Mouse (Mus musculus): Measurements from ENCODE around the gene Gapdhs.
"Not testable (repeated sequence)": the region's sequence is repeated elsewhere in the genome, so short reads cannot be mapped to it uniquely, and the experiment has no call there.

Gapdhs gene

DNA sequence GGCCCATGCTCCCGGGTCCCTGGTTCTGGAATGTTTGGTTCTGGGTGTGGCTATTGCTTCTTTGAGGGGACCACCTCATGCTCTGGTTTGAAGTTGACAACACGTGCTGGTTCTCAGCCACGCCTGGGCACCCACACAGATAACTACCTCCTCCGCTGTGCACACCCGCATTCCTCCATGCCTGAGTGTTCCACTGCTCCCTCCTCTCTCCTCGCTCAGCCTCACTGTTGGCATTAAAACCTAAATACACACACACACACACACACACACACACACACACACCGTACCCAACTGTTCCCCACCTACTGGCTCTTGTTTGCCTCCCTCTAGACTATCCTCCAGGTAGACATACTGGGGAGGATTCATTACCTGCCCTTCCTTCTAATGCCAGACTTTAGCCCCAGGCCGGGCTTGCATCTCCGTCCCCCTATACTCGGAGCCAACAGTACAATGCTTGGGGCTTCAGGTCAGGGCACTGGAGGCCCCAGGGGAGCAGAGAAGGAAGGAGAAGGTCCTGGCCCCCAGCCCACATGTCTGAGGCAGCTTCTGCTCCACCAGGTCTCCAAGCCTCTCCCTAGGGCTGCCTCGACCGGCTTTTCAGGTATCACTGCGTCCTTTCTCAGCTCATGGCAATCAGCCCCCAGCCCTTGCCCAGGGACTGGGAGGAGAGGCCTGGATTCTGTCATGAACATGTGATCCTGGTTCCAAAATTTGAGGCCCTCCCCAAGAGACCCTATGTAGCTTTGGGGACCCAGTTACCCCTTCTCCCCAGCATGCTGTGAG lies 6.5 kb upstream of the Gapdhs start:
- in situ Hi-C loops (cut with MboI; ENCODE audit: unreplicated experiment in 2 of 2) = loop anchor here in 1 of 2 experiments (25.0 kb wide), 1 partner anchor 88 kb away; the partner anchor contains the start of genes Haus5, Pmis2 and Rbm42

DNA sequence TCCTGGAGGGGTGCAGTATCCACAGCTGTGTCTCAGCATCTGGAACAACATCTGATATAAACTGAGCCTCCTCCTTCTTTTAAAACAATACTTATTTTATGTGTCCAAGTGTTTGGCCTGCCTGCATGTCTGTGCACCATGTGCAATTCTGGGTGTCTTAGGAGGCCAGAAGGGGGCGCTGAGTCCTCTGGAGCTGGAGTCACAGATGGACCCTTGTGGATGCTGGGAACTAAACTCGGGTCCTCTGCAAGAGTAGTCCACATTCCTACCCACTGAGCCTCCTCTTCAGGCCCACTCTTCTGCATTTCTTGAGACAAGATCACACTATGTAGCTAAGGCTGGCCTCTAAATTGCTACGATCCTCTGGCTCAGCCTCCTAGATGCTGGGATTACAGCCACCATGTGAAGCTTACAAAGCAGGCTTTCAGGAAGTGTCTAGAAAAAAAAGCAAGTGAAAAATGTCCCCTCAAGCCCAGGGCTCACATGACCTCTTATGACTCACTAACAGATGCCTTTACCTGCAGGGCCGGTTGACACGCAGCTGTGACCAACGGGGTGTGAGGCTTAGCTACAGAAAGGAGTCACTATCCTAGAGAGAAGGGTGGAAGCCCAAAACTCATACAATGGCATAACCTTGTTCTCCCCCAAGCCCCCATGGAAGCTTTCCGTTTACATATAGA lies 4.2 kb upstream of the Gapdhs start:
- in situ Hi-C loops (cut with MboI; ENCODE audit: unreplicated experiment in 2 of 2) = no loop called here

DNA sequence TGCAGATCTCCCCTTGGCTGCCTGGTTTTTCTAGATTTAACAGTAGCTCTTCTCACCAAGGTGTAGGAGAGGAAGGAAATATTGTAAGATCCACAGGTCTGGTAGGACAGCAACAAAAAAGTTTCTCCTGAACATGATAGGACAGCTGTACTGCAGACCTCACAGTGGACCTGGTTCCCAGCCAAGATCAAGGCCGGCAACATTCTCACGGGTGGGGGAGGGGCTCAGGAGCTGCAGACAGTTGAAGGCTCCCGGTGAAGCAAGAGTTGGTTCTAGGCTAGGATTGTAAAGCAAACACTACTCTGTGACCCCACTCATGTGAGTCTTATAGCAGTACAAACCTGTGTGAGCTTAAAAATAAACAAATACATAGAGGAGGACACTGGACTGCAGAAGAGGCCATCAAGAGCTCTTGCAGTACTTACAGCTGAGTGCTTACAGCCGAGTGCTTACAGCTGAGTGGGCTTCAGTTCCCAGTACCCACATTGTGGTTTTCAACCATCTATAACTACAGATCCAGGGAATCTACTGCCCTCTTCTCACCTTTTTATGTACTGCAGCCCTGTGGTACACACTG lies 629 bp upstream of the Gapdhs start:
- in situ Hi-C loops (cut with MboI; ENCODE audit: unreplicated experiment in 2 of 2) = no loop called here

DNA sequence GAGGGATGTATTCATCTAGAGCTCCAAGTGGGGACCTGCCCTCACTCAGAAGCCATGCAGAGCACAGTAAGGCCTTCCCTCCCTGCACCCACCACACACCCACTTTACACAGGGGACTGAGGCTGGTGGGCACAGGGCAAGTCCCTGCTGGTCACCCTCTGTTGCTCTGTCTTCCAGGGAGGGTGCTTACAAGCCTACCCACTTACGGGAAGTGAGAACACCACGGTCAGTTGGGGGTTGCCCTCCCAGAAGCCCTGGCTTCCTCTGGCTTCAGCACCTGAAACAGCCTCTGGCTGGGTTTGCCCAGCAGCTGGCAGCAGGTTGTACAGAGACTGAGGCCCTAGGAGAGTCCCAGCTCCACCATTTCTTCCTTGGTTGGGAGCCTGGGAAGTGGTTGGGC lies 911 bp downstream of the Gapdhs start:
- in situ Hi-C loops (cut with MboI; ENCODE audit: unreplicated experiment in 2 of 2) = not testable (repeated sequence)

DNA sequence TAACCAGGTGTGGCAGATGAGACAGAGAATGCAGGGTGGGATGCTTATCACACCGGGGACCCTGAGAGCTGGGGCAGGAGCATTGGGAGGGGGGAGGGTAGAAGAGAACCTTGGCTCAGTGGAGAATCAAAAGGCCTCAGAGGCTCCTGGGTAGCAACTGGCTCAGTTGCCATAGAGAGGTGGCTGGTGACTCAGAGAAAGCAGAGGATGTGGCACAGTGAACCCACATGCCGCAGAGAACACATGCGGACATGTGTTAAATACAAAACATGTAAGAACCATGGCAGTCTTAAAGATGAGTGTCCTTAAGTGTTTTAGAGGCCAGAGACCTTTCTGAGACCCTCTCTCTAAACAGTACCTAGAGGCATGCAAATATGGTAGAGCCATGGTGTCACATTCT lies 7.3 kb downstream of the Gapdhs start:
- in situ Hi-C loops (cut with MboI; ENCODE audit: unreplicated experiment in 2 of 2) = no loop called here

DNA sequence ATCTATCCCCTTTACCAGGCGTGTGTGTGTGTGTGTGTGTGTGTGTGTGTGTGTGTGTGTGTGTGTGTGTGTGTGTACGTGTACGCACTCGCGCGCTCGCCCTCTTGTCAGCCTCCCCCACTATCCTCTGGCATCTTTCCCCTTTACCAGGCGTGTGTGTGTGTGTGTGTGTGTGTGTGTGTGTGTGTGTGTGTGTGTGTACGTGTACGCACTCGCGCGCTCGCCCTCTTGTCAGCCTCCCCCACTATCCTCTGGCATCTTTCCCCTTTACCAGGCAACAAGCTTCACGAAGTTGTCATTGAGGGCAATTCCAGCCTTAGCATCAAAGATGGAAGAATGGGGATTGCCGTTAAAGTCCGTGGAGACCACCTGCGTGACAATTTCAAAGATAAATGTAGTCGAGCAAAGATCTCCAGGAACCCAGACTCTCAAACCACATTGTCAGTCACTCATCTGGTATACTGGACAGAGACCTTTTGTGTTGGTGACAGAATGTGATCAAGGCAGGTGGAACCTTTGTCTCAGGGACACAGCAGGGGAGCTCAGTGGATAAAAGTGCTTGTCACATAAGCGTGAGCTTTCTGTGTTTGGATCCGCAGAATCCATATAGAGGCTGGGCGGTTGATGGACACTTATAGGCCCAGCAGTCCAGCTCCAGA lies 13.3 kb downstream of the Gapdhs start:
- in situ Hi-C loops (cut with MboI; ENCODE audit: unreplicated experiment in 2 of 2) = not testable (repeated sequence)

DNA sequence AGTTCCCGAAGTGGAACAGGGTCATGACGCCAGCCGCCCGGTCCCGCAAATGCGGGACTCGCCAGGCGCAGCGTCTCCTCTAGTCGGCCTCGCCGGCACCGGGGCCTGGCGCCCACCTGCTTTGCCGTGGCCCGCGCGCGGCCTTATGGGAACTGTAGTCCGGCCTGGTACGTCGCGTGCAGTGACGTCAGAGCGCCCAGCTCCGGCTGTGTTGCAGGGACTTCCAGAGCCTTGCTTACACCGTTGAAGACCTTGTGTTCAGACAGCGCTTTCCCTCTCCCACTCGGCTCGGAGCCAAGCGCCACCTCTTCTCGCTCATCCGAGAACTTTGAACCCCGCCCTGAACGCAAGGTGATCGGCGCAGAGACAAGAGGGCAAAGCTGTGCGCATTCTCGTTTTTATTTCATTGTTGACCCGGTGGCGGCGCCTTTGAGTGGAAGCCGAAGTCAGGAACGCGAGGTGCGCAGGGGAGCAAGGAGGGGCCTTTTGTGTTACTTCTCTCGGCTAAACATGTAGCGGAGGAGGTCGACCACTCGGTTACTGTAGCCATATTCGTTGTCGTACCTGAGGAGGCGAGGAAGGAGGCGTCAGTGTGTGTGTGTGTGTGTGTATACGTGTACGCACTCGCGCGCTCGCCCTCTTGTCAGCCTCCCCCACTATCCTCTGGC lies 14.0 kb downstream of the Gapdhs start, which contains the start of gene Tmem147:
Gene Tmem147 (minus strand): TSS at position 145 of the 668 bp plus-strand sequence.
- in situ Hi-C loops (cut with MboI; ENCODE audit: unreplicated experiment in 2 of 2) = no loop called here

DNA sequence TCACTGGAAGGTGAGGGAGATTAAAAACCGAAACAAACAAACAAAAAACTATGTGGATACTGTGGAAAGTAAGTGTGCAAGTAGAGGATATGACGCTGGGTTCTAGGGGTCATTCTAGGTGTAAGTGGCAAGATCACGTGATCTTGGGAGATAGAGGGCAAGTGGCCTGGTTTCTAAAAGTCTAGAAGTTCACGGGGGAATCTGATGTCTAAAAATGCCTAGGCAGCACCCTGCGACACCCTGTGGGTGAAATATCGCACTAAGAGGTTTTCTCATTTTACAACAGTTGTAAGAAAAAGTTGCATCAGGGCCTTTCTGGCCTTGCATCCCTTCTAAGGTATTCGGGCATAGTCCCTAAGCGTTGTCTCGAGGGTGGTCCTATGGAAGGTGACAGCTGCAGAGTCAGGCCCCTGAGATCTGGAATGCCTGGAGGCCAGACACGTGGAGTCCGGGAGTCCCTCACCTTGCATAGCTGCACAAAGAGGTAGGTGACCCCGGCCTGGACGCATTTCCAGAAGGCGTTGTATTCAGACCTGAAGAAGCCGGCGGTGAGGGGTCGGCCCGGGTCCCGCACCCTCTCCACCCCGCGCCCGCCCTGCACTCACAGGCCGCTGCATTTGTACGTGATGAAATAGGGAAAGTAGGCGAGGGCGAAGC lies 14.6 kb downstream of the Gapdhs start:
- in situ Hi-C loops (cut with MboI; ENCODE audit: unreplicated experiment in 2 of 2) = no loop called here

DNA sequence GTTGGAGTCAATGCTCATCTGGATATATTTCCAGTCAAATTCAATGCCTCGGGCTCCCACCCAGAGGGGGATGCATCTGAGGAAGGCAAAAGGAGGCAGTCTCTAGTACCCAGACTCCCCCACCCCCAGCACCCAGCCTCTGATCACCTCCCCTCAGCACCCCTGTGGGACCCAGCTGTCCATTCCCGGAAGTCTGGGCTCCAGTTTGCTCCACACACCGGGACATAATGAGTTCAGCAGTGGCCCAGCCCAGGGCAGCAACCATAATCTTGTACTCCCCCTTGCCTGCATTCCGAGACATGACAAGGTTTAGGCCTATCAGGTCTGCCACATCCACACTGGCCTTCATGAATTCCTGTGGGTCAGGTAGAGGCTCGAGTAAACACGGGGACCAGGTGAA lies 15.3 kb downstream of the Gapdhs start:
- in situ Hi-C loops (cut with MboI; ENCODE audit: unreplicated experiment in 2 of 2) = no loop called here

DNA sequence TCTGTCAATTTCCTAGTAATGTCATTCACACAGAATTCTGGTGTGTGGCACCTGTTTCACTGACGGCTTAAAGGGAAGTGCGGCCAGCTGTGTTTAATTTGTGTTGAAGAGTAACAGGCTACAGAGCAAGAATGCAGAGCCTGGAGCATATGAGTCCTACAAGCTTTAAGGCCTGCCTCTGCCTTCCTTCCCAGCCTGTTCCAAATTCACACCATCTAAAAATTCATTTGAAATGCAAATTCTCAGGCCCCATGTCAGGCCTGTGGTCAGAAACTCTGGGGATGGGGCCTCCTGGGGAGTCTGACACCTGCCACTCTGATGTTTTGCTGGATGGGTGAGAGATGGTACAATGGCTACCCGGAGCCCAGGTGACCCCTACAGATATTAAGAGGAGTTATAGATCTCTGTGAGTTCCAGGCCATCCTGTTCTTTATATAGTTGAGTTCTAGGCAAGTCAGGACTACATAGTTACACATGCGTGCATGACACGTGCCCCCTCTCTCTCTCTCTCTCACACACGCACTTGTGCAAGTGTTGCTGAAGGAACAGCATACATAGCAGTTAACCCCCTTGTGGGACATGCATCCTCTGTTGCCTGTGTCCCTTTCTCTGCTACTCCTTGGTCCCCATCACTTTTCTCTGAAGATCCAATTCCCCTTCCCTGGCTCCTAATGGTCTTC lies 20.1 kb downstream of the Gapdhs start:
- in situ Hi-C loops (cut with MboI; ENCODE audit: unreplicated experiment in 2 of 2) = no loop called here

DNA sequence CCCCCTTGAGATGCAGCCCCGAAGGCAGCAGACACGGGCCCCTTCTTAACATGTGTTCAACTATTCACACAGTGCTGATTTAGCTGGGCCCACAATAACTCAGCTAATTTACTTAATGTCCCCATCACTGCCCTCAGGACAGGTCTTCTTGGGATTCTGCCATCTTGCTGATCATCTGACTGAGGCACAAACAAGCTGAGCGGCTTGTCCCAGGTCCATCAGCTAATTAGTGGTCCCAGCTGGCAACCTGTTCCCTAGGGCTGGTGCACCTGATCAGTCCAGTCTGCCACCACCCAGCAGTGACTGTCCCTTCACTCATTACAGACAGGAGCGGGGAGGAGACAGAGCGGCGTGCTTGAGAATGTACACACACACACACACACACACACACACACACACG lies 22.2 kb downstream of the Gapdhs start:
- in situ Hi-C loops (cut with MboI; ENCODE audit: unreplicated experiment in 2 of 2) = no loop called here

DNA sequence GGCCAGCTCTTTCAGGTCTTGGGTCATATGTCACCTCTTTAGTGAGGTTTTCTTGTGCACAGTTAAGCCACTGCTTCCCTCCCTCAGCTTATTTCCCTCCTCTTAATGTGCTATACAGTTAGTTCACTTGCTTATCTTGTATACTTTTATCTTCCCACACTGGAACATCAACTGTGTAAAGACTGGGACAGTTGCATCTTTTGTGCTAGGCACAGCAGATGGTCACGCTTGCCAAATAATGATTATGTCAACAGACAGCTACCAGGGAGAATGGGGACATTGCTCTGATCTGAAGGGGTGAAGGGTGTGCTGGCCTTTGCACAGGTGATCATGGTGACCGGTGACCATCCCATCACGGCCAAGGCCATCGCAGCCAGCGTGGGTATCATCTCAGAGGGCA lies 23.8 kb downstream of the Gapdhs start:
- in situ Hi-C loops (cut with MboI; ENCODE audit: unreplicated experiment in 2 of 2) = no loop called here

DNA sequence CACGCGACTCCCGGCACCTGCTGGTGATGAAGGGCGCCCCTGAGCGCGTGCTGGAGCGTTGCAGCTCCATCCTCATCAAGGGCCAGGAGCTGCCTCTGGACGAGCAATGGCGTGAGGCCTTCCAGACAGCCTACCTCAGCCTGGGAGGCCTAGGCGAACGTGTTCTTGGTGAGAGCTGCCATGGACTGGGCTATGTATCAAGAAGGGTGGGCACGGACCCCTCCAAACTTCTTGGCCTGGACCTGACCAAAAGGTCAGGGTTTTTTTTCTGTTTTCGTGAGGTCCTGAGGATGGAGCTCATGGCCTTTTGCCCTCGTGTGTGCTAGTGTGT lies 25.8 kb downstream of the Gapdhs start:
- in situ Hi-C loops (cut with MboI; ENCODE audit: unreplicated experiment in 2 of 2) = no loop called here

DNA sequence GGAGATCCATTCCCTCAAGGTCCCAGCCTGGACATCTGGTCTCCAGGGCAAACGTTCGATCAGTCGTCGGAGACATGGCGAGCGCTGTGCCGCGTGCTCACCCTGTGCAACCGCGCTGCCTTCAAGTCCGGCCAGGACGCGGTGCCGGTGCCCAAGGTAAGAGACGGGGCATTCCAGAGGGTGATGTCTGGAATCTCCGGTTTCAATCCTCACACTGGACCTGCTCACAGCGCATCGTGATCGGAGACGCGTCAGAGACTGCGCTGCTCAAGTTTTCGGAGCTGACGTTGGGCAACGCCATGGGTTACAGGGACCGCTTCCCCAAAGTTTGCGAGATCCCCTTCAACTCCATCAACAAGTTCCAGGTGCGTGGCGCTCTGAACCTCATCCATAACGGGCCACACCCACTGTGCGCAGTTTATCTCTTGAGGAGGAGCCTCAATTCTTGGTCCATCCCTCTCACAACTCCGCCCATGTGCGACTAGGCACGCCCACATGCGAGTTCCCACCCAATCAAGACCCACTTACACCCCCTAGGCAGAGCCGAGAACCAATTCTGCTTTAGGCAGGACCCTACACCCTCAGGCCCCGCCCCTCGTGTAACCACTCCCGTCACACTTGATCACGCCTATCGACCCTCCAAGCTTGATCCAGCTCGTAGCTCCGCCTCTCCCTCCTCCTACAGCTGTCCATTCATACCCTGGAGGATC lies 26.3 kb downstream of the Gapdhs start:
- in situ Hi-C loops (cut with MboI; ENCODE audit: unreplicated experiment in 2 of 2) = no loop called here

DNA sequence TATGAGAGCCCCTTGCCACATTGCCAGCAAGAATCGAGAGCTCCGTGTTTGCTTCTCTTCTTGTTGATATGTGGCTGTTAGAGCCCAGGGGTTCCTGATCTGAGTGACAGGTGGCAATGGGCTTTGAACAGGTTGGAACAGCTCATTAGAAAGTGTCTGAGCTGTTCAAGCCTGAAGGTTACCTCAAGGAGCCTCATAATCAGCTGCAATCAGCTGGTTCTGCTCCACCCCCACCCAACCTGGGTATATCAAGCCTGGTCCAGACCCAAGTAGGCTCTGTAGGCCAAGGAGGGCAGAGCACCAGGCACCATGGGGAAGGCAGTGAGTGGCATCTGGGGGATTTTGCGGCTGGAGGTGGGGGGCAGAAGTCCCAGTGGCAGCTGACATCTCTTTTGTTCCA lies 31.5 kb downstream of the Gapdhs start, which contains the start of gene Atp4a:
Gene Atp4a (plus strand): TSS at position 268 of the 400 bp plus-strand sequence.
- in situ Hi-C loops (cut with MboI; ENCODE audit: unreplicated experiment in 2 of 2) = no loop called here

DNA sequence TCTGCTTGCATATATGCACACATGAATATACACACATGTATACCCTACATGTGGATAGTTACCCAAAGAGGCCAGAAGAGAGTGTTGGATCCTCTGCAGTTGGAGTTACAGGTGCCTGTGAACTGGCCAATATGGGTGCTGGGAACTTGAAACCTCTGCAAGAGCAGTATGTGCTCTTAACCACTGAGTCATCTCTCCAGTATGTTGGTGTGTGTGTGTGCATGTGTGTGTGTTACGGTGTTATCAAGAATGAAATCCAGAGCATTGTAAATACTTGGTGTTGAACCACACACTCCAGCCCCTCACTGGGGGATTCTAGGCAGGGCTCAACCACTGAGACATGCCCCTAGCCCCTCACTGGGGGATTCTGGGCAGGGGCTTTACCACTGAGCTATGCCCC lies 36.0 kb downstream of the Gapdhs start:
- in situ Hi-C loops (cut with MboI; ENCODE audit: unreplicated experiment in 2 of 2) = no loop called here

DNA sequence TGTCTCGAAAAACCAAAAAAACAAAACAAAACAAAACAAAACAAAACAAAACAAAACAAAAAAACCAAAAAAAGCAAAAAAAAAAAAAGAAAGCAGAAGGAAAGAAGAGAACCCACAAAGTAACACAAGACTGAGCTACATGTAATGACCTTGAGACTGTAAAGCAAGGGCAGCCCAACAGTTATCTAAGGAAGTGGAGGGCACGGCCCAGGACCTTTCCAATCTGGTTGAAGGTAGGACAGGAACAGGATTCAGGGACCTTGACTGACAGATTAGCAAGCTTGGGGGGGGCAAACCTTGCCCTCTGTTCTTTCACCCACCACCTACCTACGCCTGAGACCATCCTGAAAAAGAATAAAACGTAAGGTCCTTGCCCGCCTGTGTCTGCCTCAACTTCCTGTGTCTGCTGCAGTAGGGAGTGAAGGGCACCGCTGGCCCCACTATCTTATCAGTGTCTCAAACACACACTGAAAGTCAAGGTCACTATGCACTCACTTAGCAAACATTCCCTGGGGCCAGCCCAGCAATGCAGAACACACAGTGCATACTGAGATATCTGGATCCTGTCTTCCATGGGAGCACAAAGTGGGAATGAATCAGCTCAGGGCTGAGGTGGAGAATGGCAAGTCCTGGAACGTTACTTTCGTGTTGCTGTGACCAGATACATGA lies 37.1 kb downstream of the Gapdhs start:
- in situ Hi-C loops (cut with MboI; ENCODE audit: unreplicated experiment in 2 of 2) = no loop called here

DNA sequence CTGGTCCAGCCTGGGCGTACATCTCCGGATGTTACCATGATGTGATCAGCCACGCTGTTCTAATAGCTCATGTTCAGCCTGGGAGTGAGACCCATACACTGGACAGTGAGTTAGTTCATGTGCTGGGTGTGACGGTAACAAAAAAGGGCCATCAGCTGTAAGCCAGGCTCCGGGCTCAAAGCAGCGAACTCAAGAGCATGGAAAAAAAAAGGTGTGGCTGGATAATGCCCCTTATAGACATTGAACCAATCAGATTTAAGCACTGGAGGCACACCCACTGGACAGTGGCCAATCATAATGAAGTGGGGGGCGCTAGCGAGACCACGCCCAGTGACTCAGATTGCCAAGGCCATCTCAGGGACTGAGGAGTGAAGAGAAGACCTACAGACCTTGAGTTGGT lies 44.9 kb downstream of the Gapdhs start, which contains the start of gene 2200002J24Rik:
Gene 2200002J24Rik (plus strand): TSS at position 338 of the 400 bp plus-strand sequence.
- in situ Hi-C loops (cut with MboI; ENCODE audit: unreplicated experiment in 2 of 2) = no loop called here

Measured in v-Abl transformed pro-B cells (cell line).